Comparison of ENCODE assay signal across 8 mouse cellular contexts in the genomic region with DNA sequence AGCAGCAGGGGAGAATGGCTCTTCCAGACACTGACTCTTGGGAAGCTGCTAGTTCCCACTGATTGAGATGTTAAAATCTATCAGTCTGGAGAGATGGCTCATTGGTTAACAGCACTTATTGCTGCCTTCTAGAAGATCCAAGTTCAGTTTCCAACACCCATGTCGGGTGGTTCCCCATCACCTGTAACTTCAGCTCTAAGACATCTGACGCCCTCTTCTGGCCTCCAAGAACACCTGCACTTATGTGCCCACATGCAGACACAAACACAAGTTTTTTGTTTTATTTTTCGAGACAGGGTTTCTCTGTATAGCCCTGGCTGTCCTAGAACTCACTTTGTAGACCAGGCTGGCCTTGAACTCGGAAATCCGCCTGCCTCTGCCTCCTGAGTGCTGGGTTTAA. TPM values are rescaled to one million over a fixed set of nuclear protein-coding genes. Genes with fewer than 3 reads are reported as not detected.
A peak's percentile ranks its signal among the peaks of the same experiment; 100 is the strongest.
DNase-seq lines count a peak whose midpoint lies in the region; ATAC-seq and TF ChIP-seq lines count a peak whose summit lies in the region.
"Not testable (repeated sequence)": the region's sequence is repeated elsewhere in the genome, so short reads cannot be mapped to it uniquely, and the experiment has no call there.
"Had no signal": no experiment of that assay in that cellular context is flagged by ENCODE, and none has a peak within 500 bp of the region (broad histone marks: within the 10 kb centered on the region; RNA-seq: fewer than 3 reads in every experiment).

No protein-coding gene starts in this region.

- TF ChIP-seq EP300 in stomach, postnatal 0 days (optimal IDR thresholded peaks at IDR 0.05), result not testable (repeated sequence)

- H3K9ac ChIP-seq in hindbrain, postnatal 0 days (replicated peaks; ENCODE audit: low read length); stomach, postnatal 0 days (ENCODE audit: low read length): not testable (repeated sequence)

- peak; percentile 35 for TF ChIP-seq CTCF in E14TG2a.4 (conservative IDR thresholded peaks at IDR 0.05; ENCODE audit: low read length)
- 0 out of 2 replicates have a peak, but pooled peaks have one; percentile 3 for TF ChIP-seq CTCF in cortical plate, adult 2 months (IDR thresholded peaks at IDR 0.05; ENCODE audit: extremely low read depth, insufficient read depth, low read length)
- TF ChIP-seq CTCF in hindbrain, postnatal 0 days (IDR thresholded peaks at IDR 0.05; ENCODE audit: low read depth), result peak; percentile 21; the same call in 1 of the 2 replicates
- peak; percentile 49 for TF ChIP-seq CTCF in layer of hippocampus, adult 2 months (conservative IDR thresholded peaks at IDR 0.05)
- TF ChIP-seq CTCF in lung, adult 2 months (IDR thresholded peaks at IDR 0.05; ENCODE audit: insufficient read depth, low read length), result peak; percentile 37; the same call in 1 of the 2 replicates
- peak; percentile 60 for TF ChIP-seq CTCF in stomach, postnatal 0 days (IDR thresholded peaks at IDR 0.05; ENCODE audit: low read depth)

- not testable (repeated sequence) for ATAC-seq in hindbrain, postnatal 0 days; stomach, postnatal 0 days (ENCODE audit: low FRiP score, low TSS enrichment)

- H3K27ac ChIP-seq in cortical plate, adult 2 months (ENCODE audit: insufficient read depth, low read length); hindbrain, postnatal 0 days; layer of hippocampus, adult 2 months; stomach, postnatal 0 days (replicated peaks): not testable (repeated sequence)

- H3K4me3 ChIP-seq in E14TG2a.4 (replicated peaks; ENCODE audit: low read length); cortical plate, adult 2 months (ENCODE audit: insufficient read depth, low read length); hindbrain, postnatal 0 days (ENCODE audit: low read length); layer of hippocampus, adult 2 months; lung, adult 2 months (replicated peaks; ENCODE audit: extremely low read depth, low read depth, low read length); stomach, postnatal 0 days (ENCODE audit: low read depth, low read length): not testable (repeated sequence)

- H3K36me3 ChIP-seq in E14TG2a.4 (ENCODE audit: insufficient read depth, low read length), result peaks cover 21% of the 10 kb centered on the region
- not testable (repeated sequence) for H3K36me3 ChIP-seq in hindbrain, postnatal 0 days (ENCODE audit: insufficient read depth, low read length); stomach, postnatal 0 days (ENCODE audit: control insufficient read depth, insufficient read depth, low read length)

- DNase-seq in NIH3T3 (ENCODE audit: low read depth), result peak; percentile 22
- not testable (repeated sequence) for DNase-seq in hindbrain, postnatal 0 days (ENCODE audit: low spot score); layer of hippocampus, adult 2 months (ENCODE audit: low spot score in 2 of 2); lung, adult 2 months; stomach, postnatal 0 days (ENCODE audit: low spot score)

- not testable (repeated sequence) for TF ChIP-seq POLR2A in cortical plate, adult 2 months (IDR thresholded peaks at IDR 0.05; ENCODE audit: extremely low read depth, insufficient read depth, low read length); lung, adult 2 months (IDR thresholded peaks at IDR 0.05; ENCODE audit: borderline replicate concordance, extremely low read depth, low read depth, low read length)

- not testable (repeated sequence) for H3K9me3 ChIP-seq in E14TG2a.4 (ENCODE audit: low read length); hindbrain, postnatal 0 days (ENCODE audit: low read length); stomach, postnatal 0 days (ENCODE audit: control insufficient read depth, low read length)

- H3K27me3 ChIP-seq in E14TG2a.4 (ENCODE audit: insufficient read depth, low read length); hindbrain, postnatal 0 days (ENCODE audit: insufficient read depth, low read length); stomach, postnatal 0 days (ENCODE audit: control insufficient read depth, insufficient read depth, low read length): not testable (repeated sequence)

- 85% methylated on average over 5 of the region's 5 CpGs for WGBS in hindbrain, postnatal 0 days
- 89% methylated on average over 5 of the region's 5 CpGs for WGBS in lung, adult 2 months
- 88% methylated on average over 5 of the region's 5 CpGs for WGBS in stomach, postnatal 0 days

- not testable (repeated sequence) for H3K4me2 ChIP-seq in hindbrain, postnatal 0 days (ENCODE audit: low read depth, low read length); stomach, postnatal 0 days (replicated peaks; ENCODE audit: low read depth)

- peaks cover 48% of the 10 kb centered on the region for H3K4me1 ChIP-seq in E14TG2a.4 (replicated peaks; ENCODE audit: low read depth, low read length)
- H3K4me1 ChIP-seq in cortical plate, adult 2 months (ENCODE audit: control insufficient read depth, insufficient read depth, low read length); hindbrain, postnatal 0 days (ENCODE audit: insufficient read depth, low read length); lung, adult 2 months (ENCODE audit: control insufficient read depth, insufficient read depth, low read length); stomach, postnatal 0 days (replicated peaks; ENCODE audit: control insufficient read depth, insufficient read depth): not testable (repeated sequence)

RNA-seq across cellular contexts. Expression of gene Sema4c, which starts 57.8 kb away (rescaled TPM):
- 10.8 and 11.7 TPM in 2 replicates for polyA plus RNA-seq in cortical plate, adult 2 months (2012; rRNA removed)
- 32.3 and 40.5 TPM in 2 replicates for total RNA-seq in hindbrain, postnatal 0 days (2014; rRNA removed)
- polyA plus RNA-seq in hindbrain, postnatal 0 days (2015; fragmentation: Nextera tagmentation; extraction: Ambion mirVana), result 14.4 and 14.7 TPM in 2 replicates
- 10 to 100 TPM; 13.4 to 13.6 TPM for total RNA-seq in layer of hippocampus, adult 2 months (2021)
- polyA plus RNA-seq in lung, adult 2 months (2012; rRNA removed), result 23.0 and 23.7 TPM in 2 replicates
- 5.0 and 5.1 TPM in 2 replicates for polyA plus RNA-seq in stomach, postnatal 0 days (2015; fragmentation: Nextera tagmentation; extraction: Ambion mirVana)
- polyA plus RNA-seq: G1E had no signal

Comparison
In these comparisons a context has a peak if more than half of its experiments do, and no peak if none do; other contexts are left out.
1. CTCF ChIP-seq: peak in every context shown above with its lines; median percentile 60 in stomach, postnatal 0 days; 49 in layer of hippocampus, adult 2 months; 37 in lung, adult 2 months; 35 in E14TG2a.4; 21 in hindbrain, postnatal 0 days; 3 in cortical plate, adult 2 months.